Mouse (Mus musculus): ENCODE measurements at regions not wholly inside any gene's neighbourhood (a gene's known extent, or its start where the extent isn't known, plus 50 kb on each side); places are given as distances from the start of the nearest gene placed in this dataset.

GRCm38 (mm10) chr14:80999030-80999429 is 1015.1 kb downstream of the Olfm4 start:
- TF ChIP-seq CTCF (conservative IDR thresholded peaks at IDR 0.05; ENCODE audit: insufficient read depth, insufficient read length, low read depth, low read length) = no peak
- TF ChIP-seq POLR2A (IDR thresholded peaks at IDR 0.05; ENCODE audit: low read depth, low read length) = no peak

All from kidney, adult 2 months (tissue).